ENCODE assay signal across 12 mouse cellular contexts in genomic region chr17:5021303-5022003, GRCm38 (mm10). TPM values are rescaled to one million over a fixed set of nuclear protein-coding genes. Genes with fewer than 3 reads are reported as not detected.
DNase-seq lines count a peak whose midpoint lies in the region; ATAC-seq and TF ChIP-seq lines count a peak whose summit lies in the region.
"Had no signal": no experiment of that assay in that cellular context is flagged by ENCODE, and none has a peak within 500 bp of the region (broad histone marks: within the 10 kb centered on the region; RNA-seq: fewer than 3 reads in every experiment).

No protein-coding gene starts in this region.

- no peaks in the 10 kb centered on the region for H3K27me3 ChIP-seq in hindbrain, embryonic 11.5 days (ENCODE audit: control insufficient read depth, insufficient read depth, low read length)
- no peaks in the 10 kb centered on the region for H3K27me3 ChIP-seq in hindbrain, embryonic 14.5 days (ENCODE audit: control insufficient read depth, insufficient read depth, low read length)
- H3K27me3 ChIP-seq in lung, postnatal 0 days (replicated peaks; ENCODE audit: insufficient read depth, low read length) = no peaks in the 10 kb centered on the region
- H3K27me3 ChIP-seq in intestine, embryonic 14.5 days (replicated peaks; ENCODE audit: control insufficient read depth, insufficient read depth, low read length) = no peaks in the 10 kb centered on the region

- H3K9ac ChIP-seq in hindbrain, embryonic 11.5 days (ENCODE audit: low read depth, low read length) = no peak overlapping the region
- H3K9ac ChIP-seq in hindbrain, embryonic 14.5 days = no peak overlapping the region
- no peak overlapping the region for H3K9ac ChIP-seq in lung, postnatal 0 days (replicated peaks; ENCODE audit: low read depth)
- H3K9ac ChIP-seq in intestine, embryonic 14.5 days (ENCODE audit: low read length) = no peak overlapping the region

- WGBS in hindbrain, embryonic 11.5 days = 33% methylated on average over 11 of the region's 11 CpGs
- 29% methylated on average over 11 of the region's 11 CpGs for WGBS in hindbrain, embryonic 14.5 days
- WGBS in lung, postnatal 0 days = 19% methylated on average over 11 of the region's 11 CpGs
- 20% methylated on average over 11 of the region's 11 CpGs for WGBS in intestine, embryonic 14.5 days

- H3K4me1 ChIP-seq in hindbrain, embryonic 11.5 days (replicated peaks; ENCODE audit: control insufficient read depth, insufficient read depth, low read length) = peaks cover 3% of the 10 kb centered on the region; the same call in 1 of the 2 replicates
- peaks cover 29% of the 10 kb centered on the region; the same call in 1 of the 2 replicates for H3K4me1 ChIP-seq in hindbrain, embryonic 14.5 days (replicated peaks; ENCODE audit: control insufficient read depth, insufficient read depth, low read length)
- peaks cover 18% of the 10 kb centered on the region for H3K4me1 ChIP-seq in lung, postnatal 0 days (ENCODE audit: insufficient read depth, low read depth, low read length)
- H3K4me1 ChIP-seq in intestine, embryonic 14.5 days (replicated peaks; ENCODE audit: control insufficient read depth, insufficient read depth, low read length) = peaks cover 27% of the 10 kb centered on the region

- TF ChIP-seq EP300 in lung, postnatal 0 days (IDR thresholded peaks at IDR 0.05) = no peak

- no peak overlapping the region for H3K4me3 ChIP-seq in hindbrain, embryonic 11.5 days (ENCODE audit: low read depth, low read length)
- no peak overlapping the region for H3K4me3 ChIP-seq in hindbrain, embryonic 14.5 days (replicated peaks; ENCODE audit: low read length)
- no peak overlapping the region for H3K4me3 ChIP-seq in lung, postnatal 0 days (ENCODE audit: low read depth, low read length)
- H3K4me3 ChIP-seq in intestine, embryonic 14.5 days (ENCODE audit: low read depth, low read length) = no peak overlapping the region

- no peaks in the 10 kb centered on the region for H3K36me3 ChIP-seq in hindbrain, embryonic 11.5 days (ENCODE audit: control insufficient read depth, insufficient read depth, low read length)
- no peaks in the 10 kb centered on the region for H3K36me3 ChIP-seq in hindbrain, embryonic 14.5 days (replicated peaks; ENCODE audit: control insufficient read depth, insufficient read depth)
- no peaks in the 10 kb centered on the region for H3K36me3 ChIP-seq in lung, postnatal 0 days (ENCODE audit: insufficient read depth, low read length)
- H3K36me3 ChIP-seq in intestine, embryonic 14.5 days (ENCODE audit: control insufficient read depth, insufficient read depth, low read length) = no peaks in the 10 kb centered on the region

- no peak overlapping the region for H3K4me2 ChIP-seq in hindbrain, embryonic 11.5 days (replicated peaks; ENCODE audit: low read depth, low read length)
- no peak overlapping the region for H3K4me2 ChIP-seq in hindbrain, embryonic 14.5 days (replicated peaks)
- H3K4me2 ChIP-seq in lung, postnatal 0 days (replicated peaks; ENCODE audit: low read depth, low read length) = peak overlapping the region; percentile 25; the same call in 1 of the 2 replicates
- H3K4me2 ChIP-seq in intestine, embryonic 14.5 days (ENCODE audit: low read length) = peak overlapping the region; percentile 34

- no peak for DNase-seq in hindbrain, embryonic 11.5 days (ENCODE audit: low spot score)
- no peak for DNase-seq in hindbrain, embryonic 14.5 days (ENCODE audit: low spot score)
- DNase-seq in lung, postnatal 0 days (ENCODE audit: low spot score) = no peak
- no peak for DNase-seq in lung, postnatal 4 days
- DNase-seq in intestine, embryonic 14.5 days (ENCODE audit: low spot score) = no peak
- DNase-seq in testis, postnatal 10 days (ENCODE audit: low spot score) = no peak
- DNase-seq: adrenal gland, adult 8-10 months; cerebellum, postnatal 10 days; heart, adult 18-20 months had no signal

- no peaks in the 10 kb centered on the region for H3K9me3 ChIP-seq in hindbrain, embryonic 11.5 days (ENCODE audit: control insufficient read depth, low read length)
- no peaks in the 10 kb centered on the region for H3K9me3 ChIP-seq in hindbrain, embryonic 14.5 days (ENCODE audit: control insufficient read depth, low read length)
- no peaks in the 10 kb centered on the region for H3K9me3 ChIP-seq in lung, postnatal 0 days (ENCODE audit: low read length)
- H3K9me3 ChIP-seq in intestine, embryonic 14.5 days (ENCODE audit: control insufficient read depth, low read length) = no peaks in the 10 kb centered on the region

- no peak for TF ChIP-seq CTCF in lung, postnatal 0 days (IDR thresholded peaks at IDR 0.05)

- H3K27ac ChIP-seq in hindbrain, embryonic 11.5 days (ENCODE audit: low read depth, low read length) = no peak overlapping the region
- no peak overlapping the region for H3K27ac ChIP-seq in hindbrain, embryonic 14.5 days
- H3K27ac ChIP-seq in lung, postnatal 0 days (ENCODE audit: low read length) = 0 out of 2 replicates have a peak overlapping the region, but pooled peaks have one; percentile 38
- H3K27ac ChIP-seq in intestine, embryonic 14.5 days (ENCODE audit: low read depth) = no peak overlapping the region
- H3K27ac ChIP-seq: macrophage had no signal

- peak; percentile 49; the same call in 1 of the 2 replicates for ATAC-seq in hindbrain, embryonic 11.5 days (ENCODE audit: low FRiP score)
- no peak for ATAC-seq in hindbrain, embryonic 14.5 days (ENCODE audit: low FRiP score)
- ATAC-seq in lung, postnatal 0 days = peak; percentile 39; the same call in 1 of the 2 replicates
- no peak for ATAC-seq in intestine, embryonic 14.5 days (replicated peaks; ENCODE audit: low FRiP score, low TSS enrichment, low read depth)
- 0 out of 2 replicates have a peak, but pooled peaks have one; percentile 14 for ATAC-seq in neutrophil, adult 5-6 weeks (ENCODE audit: extremely low read depth, insufficient number of reproducible peaks, low FRiP score, poor library complexity, severe bottlenecking)
- ATAC-seq in erythroblast, adult 5-6 weeks (replicated peaks; ENCODE audit: low FRiP score, poor library complexity, severe bottlenecking) = no peak

RNA-seq across cellular contexts. Expression of gene Arid1b, which starts 27.3 kb away (rescaled TPM):
- 13.1 and 18.6 TPM in 2 replicates for polyA plus RNA-seq in hindbrain, embryonic 11.5 days (2014; fragmentation: Nextera tagmentation; extraction: Ambion mirVana)
- 18.8 and 20.5 TPM in 2 replicates for polyA plus RNA-seq in hindbrain, embryonic 14.5 days (2014; fragmentation: Nextera tagmentation; extraction: Ambion mirVana)
- polyA plus RNA-seq in lung, postnatal 0 days (2015; fragmentation: Nextera tagmentation; extraction: Ambion mirVana) = 7.2 and 8.8 TPM in 2 replicates
- 14.9 and 16.4 TPM in 2 replicates for polyA plus RNA-seq in intestine, embryonic 14.5 days (2014; fragmentation: Nextera tagmentation; extraction: Ambion mirVana)
- 54.9 and 55.1 TPM in 2 replicates for total RNA-seq in neutrophil, adult 5-6 weeks (2017)
- 6.9 and 8.1 TPM in 2 replicates for total RNA-seq in erythroblast, adult 5-6 weeks (2015; ENCODE audit: low replicate concordance)
- 5.0 and 6.1 TPM in 2 replicates for total RNA-seq in erythroblast, adult 5-6 weeks (2017; ENCODE audit: low replicate concordance)

Comparison
In these comparisons a context has a peak if more than half of its experiments do, and no peak if none do; other contexts are left out.
1. ATAC-seq: peak in hindbrain, embryonic 11.5 days (single experiment), lung, postnatal 0 days (single experiment) and neutrophil, adult 5-6 weeks (single experiment); none in hindbrain, embryonic 14.5 days (single experiment), intestine, embryonic 14.5 days (single experiment) and erythroblast, adult 5-6 weeks (single experiment).
2. H3K4me2 ChIP-seq: peak in lung, postnatal 0 days (single experiment) and intestine, embryonic 14.5 days (single experiment); none in hindbrain, embryonic 11.5 days (single experiment) and hindbrain, embryonic 14.5 days (single experiment).